Mouse (Mus musculus) telencephalon, adult 2 months (tissue): ENCODE results near the gene Tusc2.

Experiments used
- DNase-seq: peaks from one replicate; pipeline ENCODE4 v3.0.0-alpha.2; 2011; ENCODE audit warnings: low read depth, low spot score

The Tusc2 gene

DNA sequence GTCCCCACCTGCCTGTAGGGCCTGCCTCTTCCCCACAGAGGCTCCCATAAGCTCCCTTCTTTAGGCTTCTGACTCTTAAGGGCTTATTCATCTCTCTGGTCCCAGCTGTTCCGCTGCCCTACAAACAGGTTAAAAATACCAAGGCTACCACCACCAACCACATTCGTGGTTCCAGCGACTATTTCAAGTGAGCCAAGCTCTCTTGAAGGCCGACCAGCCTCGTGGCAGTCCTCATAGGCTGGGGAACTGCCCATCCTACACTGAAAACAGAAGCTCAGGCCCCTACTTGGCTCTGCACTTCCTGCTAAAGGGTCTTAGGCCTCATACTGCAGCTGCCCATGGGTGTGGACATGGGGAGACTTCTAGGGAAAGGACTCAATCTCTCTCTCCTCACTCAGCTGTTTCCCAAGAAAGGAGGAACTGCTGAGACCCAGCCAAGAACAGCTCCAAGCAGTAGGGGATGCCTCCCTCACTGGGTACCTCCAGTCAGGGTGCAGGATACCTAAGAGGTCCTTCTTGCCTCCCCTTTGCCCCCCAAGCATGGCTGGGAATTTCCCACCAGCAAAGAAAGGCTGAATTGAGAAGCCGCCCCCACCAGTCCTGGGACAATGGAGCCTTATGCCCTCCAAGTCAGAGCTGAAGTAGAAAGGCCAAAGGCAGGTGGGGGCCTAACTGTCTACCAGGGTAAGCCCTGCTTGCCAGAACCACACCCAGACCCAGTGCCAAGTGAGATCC lies 48.6 kb downstream of the Tusc2 start:
- DNase-seq = peak; percentile 60

- DNase-seq = peak; percentile 93
Observed at GRCm38 (mm10) chr9:107612191-107612944, 49.3 kb downstream of the Tusc2 start.

DNA sequence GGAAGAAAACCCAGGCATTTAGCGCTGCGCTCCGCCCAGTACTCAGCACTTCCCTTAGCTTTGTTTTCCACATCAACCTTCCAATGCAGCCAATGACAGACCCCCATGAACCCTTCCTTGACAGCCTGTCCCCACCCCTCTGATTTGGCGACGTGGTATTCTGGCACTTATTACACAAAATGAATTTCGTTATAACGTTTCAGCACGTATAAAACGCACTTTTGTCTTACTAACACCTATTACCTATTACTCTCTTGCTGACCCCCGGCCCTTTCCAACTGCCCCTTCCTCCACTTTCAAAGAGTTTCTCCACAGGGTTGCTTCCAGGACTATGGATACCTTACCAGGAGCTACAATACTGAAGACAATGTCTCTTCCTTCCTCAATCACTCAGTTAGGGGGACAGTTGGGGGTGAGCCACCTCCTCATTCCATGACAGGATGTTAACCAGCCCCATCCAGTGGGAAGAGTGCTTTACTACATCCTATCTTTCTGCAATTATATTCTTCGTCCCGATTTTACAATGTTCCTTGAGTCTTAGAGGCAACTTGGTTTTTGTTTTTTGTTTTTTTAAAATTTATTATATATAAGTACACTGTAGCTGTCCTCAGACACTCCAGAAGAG lies 50.0 kb downstream of the Tusc2 start:
- no peak for DNase-seq

- DNase-seq = no peak
Observed at GRCm38 (mm10) chr9:107615035-107615434, 52.0 kb downstream of the Tusc2 start.
